Mouse (Mus musculus) limb, embryonic 14.5 days (tissue): ENCODE results near the gene Lsamp. TPM values are rescaled to one million over a fixed set of nuclear protein-coding genes. Genes with fewer than 3 reads are reported as not detected.

Experiments
- ATAC-seq: fragments of 200-750 bp; cut with Nextera tagmentation; 2 replicates; pipeline ENCODE4 v1.8.0; 2017; ENCODE audit warnings: low read depth, moderate number of reproducible peaks, moderate TSS enrichment; ENCODE audit not compliant: low FRiP score
- DNase-seq: peaks from one replicate; pipeline ENCODE4 v3.0.0-alpha.2; 2015; ENCODE audit warnings: low spot score
- H3K27ac ChIP-seq: fragments of 300-500 bp; sonication (generic); replicated peaks from 2 replicates; pipeline ENCODE4 v1.5.1; 2014; ENCODE audit warnings: low read depth, mild to moderate bottlenecking, low read length, moderate library complexity, mixed read lengths
- H3K27me3 ChIP-seq: fragments of 300-500 bp; sonication (generic); 2 replicates; pipeline ENCODE4 v1.6.1; 2014; ENCODE audit warnings: low read length, mixed read lengths; ENCODE audit not compliant: control insufficient read depth, insufficient read depth
- H3K36me3 ChIP-seq: fragments of 300-500 bp; sonication (generic); 2 replicates; pipeline ENCODE4 v1.6.1; 2014; ENCODE audit warnings: mild to moderate bottlenecking, low read length, moderate library complexity, mixed read lengths; ENCODE audit not compliant: control insufficient read depth, insufficient read depth
- H3K4me1 ChIP-seq: fragments of 300-500 bp; sonication (generic); 2 replicates; pipeline ENCODE4 v1.6.1; 2014; ENCODE audit warnings: antibody characterized with exemption, low read length, mixed read lengths; ENCODE audit not compliant: control insufficient read depth, insufficient read depth
- H3K4me2 ChIP-seq: fragments of 300-500 bp; sonication (generic); replicated peaks from 2 replicates; pipeline ENCODE4 v1.6.1; 2014; ENCODE audit warnings: low read depth, mild to moderate bottlenecking, low read length, moderate library complexity; ENCODE audit not compliant: severe bottlenecking
- H3K4me3 ChIP-seq: fragments of 300-500 bp; sonication (generic); replicated peaks from 2 replicates; pipeline ENCODE4 v1.5.1; 2014; ENCODE audit warnings: low read length
- H3K9ac ChIP-seq: fragments of 300-500 bp; sonication (generic); 2 replicates; pipeline ENCODE4 v1.6.1; 2014; ENCODE audit warnings: mild to moderate bottlenecking, low read depth, low read length, moderate library complexity; ENCODE audit not compliant: severe bottlenecking
- H3K9me3 ChIP-seq: fragments of 300-500 bp; sonication (generic); 2 replicates; pipeline ENCODE4 v1.6.1; 2016; ENCODE audit warnings: low read length; ENCODE audit not compliant: control insufficient read depth
- POLR2A ChIP-seq: fragments of 200-500 bp; IDR thresholded peaks from 2 replicates; pipeline ENCODE4 v1.8.0; 2012; ENCODE audit warnings: inconsistent platforms, mild to moderate bottlenecking, moderate library complexity, borderline replicate concordance; ENCODE audit not compliant: insufficient read depth, insufficient read length; ENCODE audit errors: extremely low read depth
- WGBS: fragments of 180-500 bp; shearing (Covaris S2); extraction: QIAGEN DNeasy Blood & Tissue Kit; methylation state at CpG from one replicate; pipeline ENCODE4 v1.1.7; 2014; 5-methylcytosine and 5-hydroxymethylcytosine counted together
- polyA plus RNA-seq, 2 experiments: library from polyadenylated mRNA; depleted of rRNA in 1 of 2; stranded (reverse) in 1 of 2; unstranded in 1 of 2; fragments of >200 nt; fragmentation: Nextera tagmentation in 1 of 2; extraction: Ambion mirVana in 1 of 2; gene quantifications; 2 replicates each; pipeline versions ENCODE4 v1.2.1 to v1.2.3; 2012 to 2014

Lsamp gene
- polyA plus RNA-seq, 2 experiments, result 5.3 to 11.8 TPM

- no peak for ATAC-seq
- WGBS, result 70% methylated on average over 3 of the region's 3 CpGs
- Histone ChIP-seq H3K4me3 (no peak overlapping the region), H3K27me3 (no peaks in the 10 kb centered on the region), H3K27ac (no peak overlapping the region), H3K9ac (no peak overlapping the region), H3K9me3 (no peaks in the 10 kb centered on the region), H3K4me2 (no peak overlapping the region), H3K36me3 (no peaks in the 10 kb centered on the region), H3K4me1 (no peaks in the 10 kb centered on the region)
- no peak for DNase-seq
- no peak for TF ChIP-seq POLR2A
These were observed 2090.2 kb downstream of the Lsamp start for GRCm38 (mm10) chr16:42074325-42074724.

GRCm38 (mm10) chr16:42079573-42079972 is 2095.4 kb downstream of the Lsamp start:
- no peak overlapping the region for H3K27ac ChIP-seq
- no peak overlapping the region for H3K4me3 ChIP-seq
- no peaks in the 10 kb centered on the region for H3K9me3 ChIP-seq
- H3K4me2 ChIP-seq, result no peak overlapping the region
- H3K4me1 ChIP-seq, result no peaks in the 10 kb centered on the region
- ATAC-seq (no peak), DNase-seq (no peak)
- no peak overlapping the region for H3K9ac ChIP-seq
- TF ChIP-seq POLR2A, result no peak
- 82% methylated on average over 4 of the region's 4 CpGs for WGBS
- H3K27me3 ChIP-seq, result no peaks in the 10 kb centered on the region
- no peaks in the 10 kb centered on the region for H3K36me3 ChIP-seq

GRCm38 (mm10) chr16:42081611-42082010 is 2097.4 kb downstream of the Lsamp start:
- H3K4me3 ChIP-seq, result no peak overlapping the region
- 47% methylated on average over 2 of the region's 2 CpGs for WGBS
- no peaks in the 10 kb centered on the region for H3K36me3 ChIP-seq
- H3K9me3 ChIP-seq, result no peaks in the 10 kb centered on the region
- H3K27ac ChIP-seq, result no peak overlapping the region
- no peak for TF ChIP-seq POLR2A
- no peak overlapping the region for H3K4me2 ChIP-seq
- H3K27me3 ChIP-seq, result no peaks in the 10 kb centered on the region
- H3K9ac ChIP-seq, result no peak overlapping the region
- no peak for DNase-seq
- no peaks in the 10 kb centered on the region for H3K4me1 ChIP-seq
- ATAC-seq, result no peak

GRCm38 (mm10) chr16:42097510-42097909 is 2113.3 kb downstream of the Lsamp start:
- no peak for TF ChIP-seq POLR2A
- ATAC-seq, result no peak
- no peak overlapping the region for H3K27ac ChIP-seq
- no peaks in the 10 kb centered on the region for H3K36me3 ChIP-seq
- H3K9ac ChIP-seq, result no peak overlapping the region
- H3K4me1 ChIP-seq, result no peaks in the 10 kb centered on the region
- no peaks in the 10 kb centered on the region for H3K9me3 ChIP-seq
- no peak overlapping the region for H3K4me3 ChIP-seq
- H3K4me2 ChIP-seq, result no peak overlapping the region
- H3K27me3 ChIP-seq, result no peaks in the 10 kb centered on the region
- DNase-seq, result no peak
- 89% methylated on average over 1 of the region's 1 CpGs for WGBS

GRCm38 (mm10) chr16:42102186-42102585 is 2118.0 kb downstream of the Lsamp start:
- no peaks in the 10 kb centered on the region for H3K9me3 ChIP-seq
- no peak for ATAC-seq
- no peak overlapping the region for H3K9ac ChIP-seq
- DNase-seq, result no peak
- H3K27me3 ChIP-seq, result no peaks in the 10 kb centered on the region
- H3K36me3 ChIP-seq, result no peaks in the 10 kb centered on the region
- no peak overlapping the region for H3K4me3 ChIP-seq
- TF ChIP-seq POLR2A, result no peak
- 52% methylated on average over 2 of the region's 2 CpGs for WGBS
- H3K4me1 ChIP-seq, result no peaks in the 10 kb centered on the region
- no peak overlapping the region for H3K27ac ChIP-seq
- H3K4me2 ChIP-seq, result no peak overlapping the region

- no peak overlapping the region for H3K9ac ChIP-seq
- H3K27ac ChIP-seq, result no peak overlapping the region
- no peak overlapping the region for H3K4me3 ChIP-seq
- ATAC-seq, result no peak
- H3K4me2 ChIP-seq, result no peak overlapping the region
- 66% methylated on average over 8 of the region's 8 CpGs for WGBS
- H3K36me3 ChIP-seq, result no peaks in the 10 kb centered on the region
- H3K4me1 ChIP-seq, result no peaks in the 10 kb centered on the region
- no peak for DNase-seq
- no peak for TF ChIP-seq POLR2A
- H3K9me3 ChIP-seq, result no peaks in the 10 kb centered on the region
- no peaks in the 10 kb centered on the region for H3K27me3 ChIP-seq
These were observed 2118.5 kb downstream of the Lsamp start for GRCm38 (mm10) chr16:42102635-42103034.
